Mouse (Mus musculus) c-Kit-positive CD71-negative TER-119-negative erythroid progenitor cells, embryonic 14.5 days (primary cell): ENCODE data around the gene Trim17.

ENCODE experiments used
- DNase-seq: peaks from one replicate; pipeline ENCODE4 v3.0.0-alpha.2; 2013; ENCODE audit warnings: low read depth

Trim17 gene

GRCm38 (mm10) chr11:58954420-58955142, at the start of gene Trim17, which contains the start of gene Hist3h2a:
Trim17 (plus strand) TSS chr11:58954685.
Hist3h2a (plus strand) TSS chr11:58954685.
- DNase-seq = peak; percentile 92

- no peak for DNase-seq
These were observed 49.6 kb upstream of the Trim17 start for GRCm38 (mm10) chr11:58904838-58905237.

- DNase-seq = no peak
These were observed 40.7 kb upstream of the Trim17 start for GRCm38 (mm10) chr11:58913776-58914175.

- DNase-seq = no peak
These were observed 39.9 kb upstream of the Trim17 start for GRCm38 (mm10) chr11:58914461-58915028.

GRCm38 (mm10) chr11:58916879-58917744, 37.4 kb upstream of the Trim17 start:
- peak; percentile 77 for DNase-seq

GRCm38 (mm10) chr11:58917745-58918366, 36.6 kb upstream of the Trim17 start, which contains the start of gene Btnl10:
Btnl10 (plus strand) TSS chr11:58917908.
- no peak for DNase-seq

GRCm38 (mm10) chr11:58918759-58919158, 35.7 kb upstream of the Trim17 start:
- no peak for DNase-seq

- DNase-seq = no peak
These were observed 32.1 kb upstream of the Trim17 start for GRCm38 (mm10) chr11:58922420-58922819.

GRCm38 (mm10) chr11:58926651-58927050, 27.8 kb upstream of the Trim17 start:
- DNase-seq = no peak

- no peak for DNase-seq
These were observed 27.4 kb upstream of the Trim17 start for GRCm38 (mm10) chr11:58927053-58927452.

GRCm38 (mm10) chr11:58927790-58928651, 26.5 kb upstream of the Trim17 start:
- peak; percentile 53 for DNase-seq

GRCm38 (mm10) chr11:58929055-58929454, 25.4 kb upstream of the Trim17 start:
- no peak for DNase-seq

GRCm38 (mm10) chr11:58929641-58930040, 24.8 kb upstream of the Trim17 start:
- no peak for DNase-seq

GRCm38 (mm10) chr11:58930254-58930653, 24.2 kb upstream of the Trim17 start:
- no peak for DNase-seq

- no peak for DNase-seq
These were observed 22.9 kb upstream of the Trim17 start for GRCm38 (mm10) chr11:58931576-58931975.

GRCm38 (mm10) chr11:58937909-58938308, 16.6 kb upstream of the Trim17 start:
- no peak for DNase-seq

- DNase-seq = peak; percentile 75
These were observed 16.0 kb upstream of the Trim17 start, which contains the start of gene Rnf187 for GRCm38 (mm10) chr11:58938322-58939087. Rnf187 (minus strand) TSS chr11:58938916.

GRCm38 (mm10) chr11:58939088-58939439, 15.4 kb upstream of the Trim17 start:
- DNase-seq = no peak

GRCm38 (mm10) chr11:58944136-58944535, 10.3 kb upstream of the Trim17 start:
- no peak for DNase-seq

- DNase-seq = no peak
These were observed 7.2 kb upstream of the Trim17 start for GRCm38 (mm10) chr11:58947306-58947705.
